Mouse (Mus musculus) thymus, postnatal 36 days (tissue): ENCODE measurements around the gene Dbnl.

ENCODE experiments used
- DNase-seq, 2 experiments: peaks; one replicate each; pipeline ENCODE4 v3.0.0; 2022; ENCODE audit warnings: mixed read lengths in 2 of 2

Dbnl gene

DNA sequence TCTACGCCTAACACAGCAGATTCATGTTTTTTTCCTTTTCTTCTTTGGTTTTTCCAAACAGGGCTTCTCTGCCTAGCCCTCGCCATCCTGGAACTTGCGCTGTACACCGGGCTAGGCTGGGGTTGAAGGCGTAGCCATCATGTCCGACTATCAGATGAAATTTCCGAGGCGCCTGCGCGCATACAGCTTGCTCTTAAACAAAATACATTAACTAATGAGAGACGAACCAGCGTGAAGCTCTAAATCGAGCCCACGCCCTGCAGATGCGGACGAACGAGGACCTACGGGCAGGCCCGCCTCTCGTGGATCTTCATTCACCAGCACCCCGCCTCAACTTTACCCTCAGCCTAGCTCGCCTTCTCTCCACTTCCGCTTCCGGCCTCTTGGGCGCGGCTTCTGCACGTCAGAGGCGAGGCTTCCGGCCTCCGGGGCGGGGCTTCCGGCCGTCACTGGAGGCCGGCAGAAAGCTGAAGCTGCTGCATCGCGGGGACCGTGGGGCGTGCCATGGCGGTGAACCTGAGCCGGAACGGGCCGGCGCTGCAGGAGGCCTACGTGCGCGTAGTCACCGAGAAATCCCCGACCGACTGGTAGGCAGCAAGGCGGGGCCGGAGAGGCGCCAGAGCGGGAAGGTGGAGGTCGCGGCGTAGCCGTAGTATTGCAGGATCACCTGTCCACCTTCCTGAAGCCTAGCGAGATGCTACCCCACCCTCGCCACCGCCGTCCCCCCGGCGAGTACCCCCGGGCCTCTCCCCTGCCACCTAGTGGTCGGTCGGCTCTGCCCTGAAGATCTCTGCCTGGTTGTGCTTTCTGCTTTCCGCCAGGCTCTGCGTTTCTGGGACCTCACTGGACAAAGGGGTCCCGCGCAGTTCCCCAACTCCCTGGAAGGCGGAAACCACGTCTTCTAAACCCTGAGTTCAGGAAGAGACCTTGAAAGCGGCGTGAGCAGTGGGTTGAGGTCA, at the start of gene Dbnl:
TSS of gene Dbnl (plus strand) at position 433 of the 959 bp plus-strand sequence.
- peak; percentile 97 to 98 for DNase-seq

DNA sequence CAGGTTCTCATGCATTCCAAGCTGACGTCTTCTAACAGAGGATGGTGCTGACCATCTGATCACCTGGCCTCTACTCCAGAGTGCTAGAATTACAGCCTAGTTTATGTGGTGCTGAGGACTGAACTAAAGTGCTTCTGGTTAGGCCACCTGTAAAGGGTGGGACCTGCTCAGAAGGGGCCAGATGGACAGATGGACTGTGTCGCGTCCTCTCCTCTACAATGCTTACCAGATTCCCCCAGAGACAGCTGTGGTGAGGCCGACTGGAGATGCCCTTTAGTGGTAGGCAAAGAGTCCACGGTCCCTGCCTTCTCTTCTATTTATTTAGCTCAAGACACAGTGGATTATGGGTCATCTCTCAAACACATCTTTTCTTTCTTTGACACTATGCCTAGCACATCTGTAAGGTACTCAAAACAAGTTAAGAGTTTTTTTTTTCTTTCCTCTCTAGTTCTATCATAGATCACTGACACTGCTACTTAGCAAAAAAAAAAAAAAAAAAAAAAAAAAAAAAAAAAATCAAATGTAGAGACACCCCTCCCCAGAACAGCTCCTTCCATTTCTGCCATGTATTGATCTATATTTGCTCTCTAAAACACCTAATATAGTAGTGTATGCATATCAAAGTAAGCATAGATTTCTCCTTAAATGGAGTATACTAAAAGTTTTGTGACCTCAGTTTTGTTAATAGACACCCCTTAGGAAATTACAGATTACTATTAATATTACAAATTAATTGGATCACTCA, 49.2 kb upstream of the Dbnl start:
- DNase-seq, result no peak

- DNase-seq, result no peak
Measured at GRCm38 (mm10) chr11:5739846-5740245, 48.4 kb upstream of the Dbnl start.

DNA sequence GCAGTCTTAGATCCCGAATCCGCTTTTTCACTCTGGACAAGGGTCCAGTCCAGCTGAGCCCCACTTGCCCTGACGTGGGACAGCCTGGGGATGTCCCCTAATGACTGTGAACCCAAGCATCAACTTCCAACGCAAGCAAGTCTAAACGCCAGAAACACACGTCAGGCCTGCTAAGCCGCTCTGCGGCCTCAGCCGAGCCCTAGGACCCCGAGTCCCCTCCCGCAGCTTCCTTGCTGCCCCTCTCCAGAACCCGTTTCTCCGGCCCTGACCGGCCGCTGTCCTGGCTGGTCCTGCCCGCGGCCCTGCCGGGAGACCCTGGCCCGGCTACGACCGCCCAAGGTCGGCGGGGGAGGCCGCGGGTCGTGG, 47.7 kb upstream of the Dbnl start:
- DNase-seq, result no peak

GRCm38 (mm10) chr11:5740965-5741627, 47.2 kb upstream of the Dbnl start:
- peak; percentile 83 to 88 for DNase-seq

- peak; percentile 43 to 46 for DNase-seq
Measured at GRCm38 (mm10) chr11:5742106-5742505, 46.2 kb upstream of the Dbnl start.

DNA sequence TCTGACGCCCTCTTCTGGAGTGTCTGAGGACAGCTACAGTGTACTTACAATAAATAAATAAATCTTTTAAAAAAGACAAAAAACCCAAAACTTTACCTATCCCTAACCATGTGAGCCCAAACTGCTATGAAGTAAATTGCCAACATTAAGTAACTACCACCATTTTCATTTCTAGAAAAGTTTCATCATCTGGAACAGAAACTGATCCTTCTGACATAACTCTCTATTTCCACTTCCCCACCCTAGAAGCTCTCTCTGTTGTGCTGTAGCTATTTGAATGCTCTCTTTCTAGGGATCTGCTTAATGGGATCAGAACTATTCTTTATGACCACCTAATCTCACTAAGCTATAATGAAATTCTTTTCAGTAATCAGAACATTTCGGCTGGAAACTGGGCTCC, 43.3 kb upstream of the Dbnl start:
- DNase-seq, result no peak

DNA sequence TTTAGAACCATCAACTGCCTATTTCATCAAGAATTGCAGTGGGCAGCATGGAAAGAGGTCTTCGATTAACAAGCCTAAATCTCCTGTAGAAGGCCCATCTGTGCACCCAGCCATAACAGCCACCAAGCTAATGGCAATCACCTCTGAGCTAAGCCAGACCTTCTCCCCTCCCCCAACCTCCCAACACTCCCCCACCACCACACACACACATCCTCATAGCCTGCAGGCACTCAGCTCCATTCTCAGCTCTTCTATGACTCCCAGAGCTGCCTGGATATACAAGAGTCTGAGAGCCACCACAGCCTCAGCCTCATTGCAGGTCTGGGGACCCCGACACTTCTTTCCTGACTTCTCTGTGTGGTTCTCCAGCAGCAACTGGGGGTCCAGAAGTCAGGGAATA, 34.5 kb upstream of the Dbnl start:
- DNase-seq, result no peak

GRCm38 (mm10) chr11:5761820-5762632, 26.3 kb upstream of the Dbnl start, which contains the start of gene Urgcp:
Gene Urgcp (minus strand): TSS chr11:5762376.
- DNase-seq, result peak; percentile 95 to 96

- DNase-seq, result no peak
Measured at GRCm38 (mm10) chr11:5762633-5762982, 25.7 kb upstream of the Dbnl start.

DNA sequence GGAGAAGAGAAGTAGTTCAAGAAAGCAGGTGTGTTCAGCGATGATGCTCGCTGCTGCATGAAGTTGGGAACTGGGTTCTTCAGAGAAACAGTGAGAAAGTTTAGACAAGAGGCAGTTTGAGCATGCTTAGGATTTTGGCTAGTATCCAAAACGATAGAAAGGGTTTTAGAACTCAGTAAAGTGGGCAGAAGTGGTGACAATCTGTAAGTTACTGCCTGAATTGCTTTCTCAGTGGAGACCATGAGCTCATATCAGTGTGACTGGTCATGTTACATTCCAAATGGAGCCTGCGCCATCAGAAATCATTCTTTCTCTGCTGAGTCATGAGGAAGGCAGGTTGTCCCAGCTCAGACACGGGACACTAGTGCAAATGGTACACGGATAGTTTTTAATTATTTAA, 22.3 kb upstream of the Dbnl start:
- DNase-seq, result no peak

DNA sequence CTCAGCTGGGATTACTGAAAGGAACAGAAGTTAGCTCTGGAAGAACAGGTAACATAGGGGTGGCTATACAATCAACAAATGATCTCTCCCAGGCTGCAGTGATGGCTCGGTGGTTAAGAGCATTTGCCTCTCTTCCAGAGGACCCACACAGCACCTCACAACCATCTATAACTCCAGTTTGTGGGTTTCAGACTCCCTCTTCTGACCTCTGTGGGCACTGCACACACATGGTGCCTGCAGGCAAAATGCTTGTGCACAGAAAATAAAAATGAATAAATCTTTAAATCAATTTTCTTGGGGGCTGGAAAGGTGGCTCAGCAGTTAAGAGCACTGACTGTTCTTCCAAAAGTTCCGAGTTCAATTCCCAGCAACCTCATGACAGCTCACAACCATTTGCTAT, 9.8 kb upstream of the Dbnl start:
- no peak for DNase-seq

GRCm38 (mm10) chr11:5780035-5780499, 8.2 kb upstream of the Dbnl start:
- no peak for DNase-seq

DNA sequence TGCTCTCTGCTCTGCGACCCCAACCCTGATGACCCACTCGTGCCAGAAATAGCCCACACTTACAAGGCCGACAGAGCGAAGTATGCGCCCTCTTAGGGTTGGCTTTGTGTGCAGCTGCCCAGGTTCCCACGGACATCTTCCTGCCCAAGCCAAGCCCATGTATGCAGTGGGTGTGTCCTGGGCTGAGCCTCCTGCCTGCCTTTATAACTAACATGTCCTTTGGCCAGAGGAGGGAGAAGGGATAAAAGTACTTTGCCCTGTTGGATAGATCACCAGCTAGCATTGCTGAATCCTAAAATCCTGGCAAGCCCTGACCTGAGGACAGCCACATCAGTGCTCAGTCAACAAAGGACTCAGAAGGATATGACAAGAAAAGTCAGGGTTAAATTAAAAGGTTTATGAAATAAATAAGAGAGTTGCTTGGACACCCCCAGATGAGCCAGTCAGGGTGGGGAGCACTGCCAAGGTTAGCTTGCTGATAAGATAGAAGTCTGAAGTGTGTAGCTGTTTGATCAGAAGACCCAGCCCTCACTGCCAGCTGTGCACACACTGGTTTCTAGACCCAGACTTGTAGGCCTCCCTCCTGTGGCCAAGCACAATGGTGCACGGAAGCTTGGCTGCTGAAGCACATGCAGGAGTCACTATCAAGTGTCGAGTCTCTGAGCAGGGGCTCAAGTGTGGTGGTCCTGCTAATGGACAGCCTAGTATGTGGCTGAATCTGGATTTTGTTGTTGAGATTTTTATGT, 5.9 kb upstream of the Dbnl start:
- DNase-seq, result peak in 1 of 2 experiments; percentile 31

DNA sequence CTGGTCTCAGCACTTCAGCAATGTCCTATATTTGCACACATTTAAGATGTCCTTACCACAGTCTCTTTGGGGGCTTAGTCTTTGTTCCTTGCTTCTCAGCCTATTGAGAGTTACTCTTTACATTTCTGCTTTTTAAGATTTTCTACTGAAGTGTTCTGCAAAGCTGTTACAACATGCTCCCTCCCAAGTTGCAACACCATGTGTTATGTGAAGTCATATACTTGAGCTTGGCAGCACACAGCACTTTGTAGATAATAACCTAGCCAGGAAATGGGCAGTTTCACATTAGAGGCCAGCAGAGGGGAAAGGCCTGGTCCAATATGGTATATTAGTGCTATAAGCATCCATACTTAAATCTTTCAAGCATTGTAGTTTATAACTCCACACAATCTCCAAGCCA, 2.6 kb upstream of the Dbnl start:
- no peak for DNase-seq

DNA sequence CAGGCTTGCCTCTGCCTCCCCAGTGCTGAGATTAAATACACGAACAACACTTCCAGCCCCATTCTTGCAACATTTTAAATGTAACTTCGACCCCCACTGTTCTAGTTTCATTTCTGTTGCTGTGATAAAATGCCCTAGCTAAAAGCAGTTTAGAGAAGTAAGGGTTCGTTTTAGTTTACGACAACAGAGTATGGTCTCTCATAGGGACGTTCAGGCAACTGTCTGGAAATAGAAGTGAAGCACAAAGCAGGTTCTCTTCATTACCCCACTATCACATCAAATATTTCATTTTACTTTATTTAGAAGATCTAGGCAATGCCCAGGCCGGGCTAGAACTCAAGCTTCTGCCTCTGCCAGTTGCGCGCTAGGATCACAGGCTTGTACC, 625 bp upstream of the Dbnl start:
- DNase-seq, result no peak

DNA sequence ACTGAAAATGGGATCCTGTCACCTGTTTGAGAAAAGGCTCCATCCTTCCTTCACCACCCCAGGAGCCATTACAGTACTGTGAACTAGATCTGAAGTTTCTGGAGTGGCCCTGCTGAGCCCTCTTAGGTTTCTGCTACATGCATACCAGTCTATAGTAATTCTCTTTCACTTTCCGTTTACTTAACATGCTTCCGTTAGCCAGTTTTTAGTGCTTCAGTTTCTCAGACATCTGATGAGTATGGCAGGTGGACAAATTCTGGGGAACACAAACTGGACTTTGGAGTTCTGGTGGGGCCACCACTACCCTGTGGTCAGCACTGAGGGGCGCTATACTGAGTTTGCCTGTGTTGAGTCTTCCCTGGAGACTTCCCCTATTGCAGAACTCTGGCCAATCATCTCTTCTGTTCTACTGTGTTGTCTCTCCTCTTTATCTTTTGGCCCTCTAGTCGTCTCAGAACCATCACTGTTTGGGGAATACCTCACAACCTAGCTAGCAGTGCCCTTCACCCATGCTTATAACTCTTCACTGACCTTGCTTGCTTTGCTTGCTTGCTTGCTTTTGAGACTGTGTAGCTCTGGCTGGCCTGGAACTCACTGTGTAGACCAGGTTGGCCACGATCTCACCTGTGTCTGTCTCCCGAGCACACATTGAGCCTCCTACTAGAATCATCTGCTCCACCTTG, 924 bp downstream of the Dbnl start:
- DNase-seq, result peak in 1 of 2 experiments; percentile 28

GRCm38 (mm10) chr11:5789754-5790333, 1.6 kb downstream of the Dbnl start:
- no peak for DNase-seq

GRCm38 (mm10) chr11:5790431-5790830, 2.1 kb downstream of the Dbnl start:
- no peak for DNase-seq

DNA sequence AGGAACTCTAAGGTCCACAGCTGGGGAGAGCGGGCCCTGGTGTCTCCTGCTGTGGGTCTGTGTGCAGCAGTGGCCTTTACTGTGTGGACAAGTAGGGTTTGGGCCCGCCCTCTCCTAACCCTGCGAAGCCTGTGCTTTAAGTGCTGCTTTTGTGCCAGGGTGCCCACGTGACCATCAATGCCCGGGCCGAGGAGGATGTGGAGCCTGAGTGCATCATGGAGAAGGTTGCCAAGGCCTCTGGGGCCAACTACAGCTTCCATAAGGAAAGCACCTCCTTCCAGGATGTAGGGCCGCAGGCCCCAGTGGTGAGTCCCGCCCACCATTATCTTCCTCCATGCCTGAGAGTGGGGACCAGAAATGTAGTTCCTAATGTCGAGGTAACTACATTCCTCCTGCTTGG, 7.0 kb downstream of the Dbnl start:
- DNase-seq, result no peak

DNA sequence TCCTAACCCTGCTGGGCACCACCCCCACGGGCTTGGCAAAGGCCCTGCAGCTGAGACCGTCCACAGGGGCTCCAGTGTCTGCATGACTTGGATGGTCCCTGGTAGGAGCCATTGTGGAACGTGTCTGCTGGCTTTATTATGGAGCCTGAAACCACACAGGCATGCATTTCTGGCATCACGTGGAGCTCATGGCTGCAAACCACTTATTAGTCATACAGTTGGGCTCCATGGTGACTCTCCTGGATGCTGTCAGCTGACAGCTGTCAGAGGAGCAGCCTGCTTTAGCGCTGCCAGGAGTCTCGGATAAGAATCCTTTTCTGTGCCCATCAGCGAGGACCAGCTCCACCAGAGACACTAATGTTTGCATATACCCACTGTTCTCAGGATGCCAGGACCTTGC, 7.4 kb downstream of the Dbnl start:
- DNase-seq, result no peak
